Mouse (Mus musculus) adrenal gland, postnatal 14 days (tissue): ENCODE results near the gene Hoxb9. TPM values are rescaled to one million over a fixed set of nuclear protein-coding genes. Genes with fewer than 3 reads are reported as not detected.

Source experiments
- DNase-seq: peaks from one replicate; pipeline ENCODE4 v3.0.0; 2021; ENCODE audit warnings: mixed read lengths
- long read RNA-seq, 2 experiments: library from polyadenylated mRNA; stranded (forward); transcript quantifications; one replicate each; pipeline ENCODE4 v2.0.0; 2021
- total RNA-seq: library from RNA; stranded (reverse); gene quantifications from 2 replicates; pipeline ENCODE4 v1.2.3, GENCODE M21; 2021

The Hoxb9 gene
- total RNA-seq: 99.3 and 156 TPM in 2 replicates
- long read RNA-seq, experiment 1, partial matches to known transcripts: 0 of 3 reads
- long read RNA-seq, experiment 1, other reads (novel, unspliced or antisense): 2 of 3 reads
- long read RNA-seq, experiment 2, partial matches to known transcripts: 1 of 3 reads
- long read RNA-seq, experiment 2, other reads (novel, unspliced or antisense): 1 of 3 reads

DNA sequence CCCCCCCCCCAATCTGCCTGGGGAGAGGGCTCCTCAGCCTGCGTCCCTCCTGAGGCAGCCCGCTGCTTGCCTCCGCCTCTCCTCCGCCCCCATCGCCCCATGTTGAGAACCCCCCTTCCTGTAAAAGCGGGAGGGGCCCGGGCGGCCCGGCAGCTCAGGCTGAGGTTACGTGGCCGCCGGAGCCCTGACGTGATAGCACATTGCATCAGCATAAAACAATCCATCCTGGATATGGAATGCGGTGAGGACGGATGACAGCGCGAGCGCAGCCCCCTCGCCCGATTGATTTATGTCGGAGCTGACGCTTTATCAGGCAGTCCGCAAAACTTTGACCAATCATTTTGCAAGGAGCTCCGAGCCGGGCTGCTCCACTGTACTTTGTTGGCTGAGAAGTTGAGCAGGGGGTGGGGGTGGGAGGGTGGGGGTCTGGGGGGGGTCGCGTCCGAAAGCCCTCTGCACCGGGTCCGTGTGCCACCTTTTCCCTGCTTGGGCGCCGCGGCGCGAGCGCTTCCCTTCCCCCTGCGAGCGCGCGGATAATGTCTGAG lies at the start of gene Hoxb9:
Gene Hoxb9, plus strand, starts transcription at position 462 of the 545 bp plus-strand sequence.
- peak; percentile 95 for DNase-seq

DNA sequence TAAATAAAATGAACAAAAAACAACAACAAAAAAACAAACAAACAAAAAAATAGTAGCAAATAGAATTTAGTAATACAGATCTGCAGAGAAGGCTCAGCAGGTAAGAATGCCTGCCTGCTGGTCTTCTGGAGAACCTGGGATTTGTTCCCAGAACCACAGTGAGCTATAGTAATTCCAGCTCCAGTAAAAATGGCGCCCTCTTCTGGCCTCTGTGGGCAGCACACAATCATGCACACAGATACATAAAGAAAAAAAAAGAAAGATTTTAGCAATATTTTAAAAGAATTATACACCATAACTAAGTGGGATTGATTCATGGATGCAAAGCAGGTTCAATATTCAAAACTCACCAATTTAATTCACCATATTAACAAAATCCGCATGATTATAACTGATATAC lies 47.4 kb upstream of the Hoxb9 start:
- DNase-seq: no peak

DNA sequence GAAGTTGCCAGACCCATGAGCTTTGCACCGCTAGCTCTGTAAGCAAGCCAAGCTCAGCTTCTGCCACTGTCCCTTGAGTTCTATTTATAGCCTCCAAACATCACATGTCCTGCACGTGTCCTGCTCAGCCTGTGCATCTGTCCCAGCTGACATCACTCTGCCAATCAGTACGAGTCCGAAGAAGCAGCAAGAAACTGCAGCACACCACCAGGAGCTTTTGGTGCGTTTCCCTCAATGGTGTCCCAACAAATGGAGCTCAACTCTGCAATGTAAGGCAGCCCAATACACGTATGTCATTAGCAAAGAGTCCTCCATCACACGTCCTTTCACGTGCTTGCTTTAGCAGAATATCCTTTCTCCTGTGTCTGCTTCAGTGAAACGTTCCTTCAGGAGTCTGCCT lies 43.6 kb upstream of the Hoxb9 start:
- no peak for DNase-seq

DNA sequence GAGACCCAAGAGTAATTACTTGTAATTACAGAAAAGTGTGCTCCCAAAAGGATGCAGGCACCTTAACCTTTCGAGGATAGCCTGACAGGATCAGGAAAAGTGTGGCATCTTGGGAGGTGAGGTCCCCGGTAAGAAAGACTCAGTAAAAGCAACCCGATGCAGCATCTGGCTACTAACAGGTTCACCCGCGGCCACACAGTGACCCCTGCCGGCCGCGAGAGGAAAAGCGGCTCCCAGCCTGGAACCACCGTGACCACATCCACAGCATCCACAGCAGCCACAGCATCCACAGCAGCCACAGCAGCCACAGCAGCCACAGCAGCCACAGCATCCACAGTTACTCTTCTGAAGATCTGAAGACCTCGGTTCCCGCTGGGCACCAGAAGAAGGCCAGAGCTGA lies 36.4 kb upstream of the Hoxb9 start:
- DNase-seq: peak; percentile 73

DNA sequence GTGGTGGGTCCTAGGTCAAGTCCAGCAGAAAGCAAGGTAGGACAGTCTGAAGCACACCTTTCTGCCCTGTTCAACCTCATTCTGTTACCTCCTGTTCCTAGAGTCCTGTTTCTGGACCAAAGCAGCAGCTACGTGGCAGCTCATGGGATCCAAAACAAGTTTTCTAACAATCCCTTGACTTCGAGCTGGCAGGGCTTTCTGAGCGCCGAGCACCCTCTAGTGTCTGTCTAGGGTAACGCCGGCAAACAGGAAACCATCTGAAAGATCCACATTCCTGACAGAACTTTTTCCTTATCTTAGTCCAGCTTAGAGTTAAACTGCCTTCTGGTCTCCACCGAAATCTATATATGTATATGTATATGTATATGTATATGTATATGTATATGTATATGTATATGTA lies 31.0 kb upstream of the Hoxb9 start:
- peak; percentile 73 for DNase-seq

DNA sequence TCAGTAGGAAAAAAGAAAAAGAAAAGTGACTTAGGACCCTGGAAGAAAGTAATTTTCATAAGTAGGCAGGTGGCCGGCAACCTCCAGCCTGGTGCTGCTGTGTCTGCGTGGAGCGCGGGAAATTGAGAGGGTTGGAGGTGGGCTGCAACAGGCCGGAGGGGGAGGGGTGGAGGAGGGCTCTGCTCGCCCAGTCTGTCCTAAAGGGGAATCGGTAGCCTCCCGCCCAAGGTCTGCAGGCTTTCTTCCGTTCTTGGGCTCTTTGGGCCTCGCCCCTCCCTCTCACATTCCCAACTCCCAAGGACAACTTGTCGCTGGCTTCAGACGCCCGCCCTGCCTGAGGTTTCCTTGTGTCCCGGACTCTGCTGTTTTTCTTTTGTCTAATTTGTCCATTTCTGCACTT lies 20.4 kb upstream of the Hoxb9 start:
- DNase-seq: peak; percentile 83

- peak; percentile 68 for DNase-seq
Observed at GRCm38 (mm10) chr11:96251480-96252031, 19.7 kb upstream of the Hoxb9 start.

DNA sequence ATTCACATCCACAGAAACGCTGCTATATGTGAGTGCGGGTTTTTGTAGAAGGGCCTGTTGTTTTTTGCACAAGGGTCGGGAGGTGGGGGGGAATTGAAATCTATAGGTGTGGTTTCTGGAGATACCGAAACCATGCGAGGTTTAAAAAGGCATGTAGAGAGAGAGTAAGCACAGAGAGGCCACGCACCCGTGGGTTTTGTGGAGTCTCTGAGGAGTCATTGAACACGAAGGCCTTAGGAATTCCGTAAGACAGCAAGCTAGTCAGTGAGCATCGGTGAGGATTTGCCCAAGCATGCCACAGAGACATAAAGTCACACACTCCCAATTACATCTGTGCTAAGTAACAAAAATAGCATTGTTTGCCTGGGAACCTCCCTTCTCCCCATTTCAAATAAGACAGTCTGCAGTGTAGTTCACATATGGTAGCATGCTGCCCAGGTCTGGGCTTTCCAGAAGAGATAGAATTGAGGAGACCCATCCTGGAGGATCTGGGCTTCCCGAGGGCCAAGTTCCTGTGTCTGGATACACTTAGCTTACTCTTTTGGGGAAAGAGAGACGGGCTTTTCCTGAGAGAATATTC lies 18.6 kb upstream of the Hoxb9 start:
- DNase-seq: no peak

GRCm38 (mm10) chr11:96254221-96254620 lies 17.0 kb upstream of the Hoxb9 start:
- DNase-seq: peak; percentile 48

- DNase-seq: peak; percentile 34
Observed at GRCm38 (mm10) chr11:96255111-96255995, 15.9 kb upstream of the Hoxb9 start.

DNA sequence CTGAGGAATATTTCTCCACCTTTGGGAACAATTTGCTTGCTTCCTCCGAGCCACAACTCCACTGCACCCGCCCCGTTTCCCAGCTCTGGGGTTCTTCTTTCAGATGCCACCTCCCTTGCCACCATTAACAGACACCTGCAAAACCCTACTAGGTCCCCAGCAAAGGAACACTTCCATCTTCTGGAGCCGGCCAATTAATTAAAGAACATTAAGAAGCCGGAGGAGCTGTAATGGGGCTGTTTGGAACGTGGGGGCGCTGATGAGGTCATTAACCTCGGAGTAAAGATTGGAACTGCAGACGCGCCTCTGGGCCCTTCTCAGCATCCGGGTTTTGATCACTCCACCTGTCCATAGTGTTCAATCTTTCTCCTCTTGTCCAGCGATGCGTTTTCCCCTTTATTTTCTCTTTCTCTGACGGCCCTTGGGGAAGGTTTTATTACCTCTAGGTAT lies 15.2 kb upstream of the Hoxb9 start:
- DNase-seq: peak; percentile 46

DNA sequence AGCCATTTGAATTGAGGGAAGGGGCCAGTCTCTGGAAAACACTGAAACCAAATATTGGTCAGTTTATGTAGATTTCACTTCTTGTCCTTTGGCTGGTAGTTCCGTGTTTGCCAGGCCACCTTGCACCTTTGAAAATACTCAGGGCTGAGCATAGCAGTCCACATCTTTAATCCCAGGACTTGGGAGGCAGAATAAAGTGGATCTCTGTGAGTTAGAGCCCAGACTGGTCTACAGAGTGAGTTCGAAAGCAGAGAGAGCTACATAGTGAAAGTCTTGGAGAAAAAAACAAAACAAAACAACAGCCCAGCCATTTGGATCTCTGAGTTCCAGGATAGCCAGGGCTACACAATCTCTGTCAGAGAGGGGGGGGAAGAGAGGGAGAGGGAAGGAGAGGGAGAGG lies 14.1 kb upstream of the Hoxb9 start:
- DNase-seq: no peak

DNA sequence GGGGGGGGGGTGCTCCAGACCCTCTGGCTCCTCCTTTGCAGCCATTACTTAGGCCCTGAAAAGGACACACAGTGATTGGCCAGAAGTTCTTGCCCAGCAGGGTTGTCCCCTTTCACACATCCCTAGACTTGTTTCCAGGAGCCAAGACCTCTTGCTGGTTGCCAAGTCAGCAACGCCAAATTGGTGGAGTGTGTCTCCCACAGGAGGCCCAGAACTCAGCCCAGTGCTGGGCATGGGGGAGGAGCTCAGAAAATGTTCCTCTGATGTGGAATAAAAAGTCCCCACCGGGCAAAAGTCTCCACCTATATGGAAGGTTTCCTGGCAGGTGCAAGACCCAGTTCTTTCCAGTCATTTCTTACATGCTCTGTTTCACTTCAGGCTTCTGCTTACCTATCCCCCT lies 12.2 kb upstream of the Hoxb9 start:
- peak; percentile 52 for DNase-seq

GRCm38 (mm10) chr11:96259511-96259910 lies 11.7 kb upstream of the Hoxb9 start:
- no peak for DNase-seq

- peak; percentile 88 for DNase-seq
Observed at GRCm38 (mm10) chr11:96260310-96260970, 10.8 kb upstream of the Hoxb9 start.

GRCm38 (mm10) chr11:96261323-96261890 lies 9.8 kb upstream of the Hoxb9 start:
- peak; percentile 94 for DNase-seq

- DNase-seq: peak; percentile 69
Observed at GRCm38 (mm10) chr11:96262262-96262830, 8.9 kb upstream of the Hoxb9 start.

- peak; percentile 59 for DNase-seq
Observed at GRCm38 (mm10) chr11:96263636-96264389, 7.4 kb upstream of the Hoxb9 start.

DNA sequence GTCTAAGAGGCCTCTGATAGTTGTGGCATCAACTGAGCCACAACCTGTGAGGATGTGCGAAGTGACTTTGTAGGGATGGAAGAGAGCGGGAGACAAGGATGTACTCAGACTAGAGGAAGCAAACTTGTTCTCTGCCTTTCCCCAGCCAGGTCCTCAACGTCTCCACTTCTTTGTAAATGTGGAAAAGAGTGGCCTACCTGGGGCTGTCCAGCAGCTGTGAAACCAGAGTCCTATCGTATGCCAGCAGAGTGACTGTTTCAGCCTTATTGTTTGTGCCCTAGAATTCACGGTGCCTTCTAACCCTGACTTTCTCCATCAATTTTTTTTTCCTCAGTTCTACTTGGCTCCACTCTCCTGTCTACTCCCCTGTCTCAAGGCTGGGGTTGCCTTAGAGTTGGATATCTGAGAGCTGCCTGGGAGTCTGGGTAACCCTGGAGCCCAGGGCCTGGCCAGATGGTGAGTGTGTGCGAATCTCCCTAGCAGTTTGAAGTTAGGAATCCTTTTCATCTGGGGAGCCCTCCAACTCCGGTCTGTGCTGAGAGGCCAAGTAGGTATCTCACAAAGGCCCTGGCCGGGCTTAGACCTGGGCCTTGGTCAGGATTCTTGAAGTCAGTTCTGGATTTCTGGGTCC lies 6.8 kb upstream of the Hoxb9 start:
- DNase-seq: no peak

- DNase-seq: peak; percentile 88
Observed at GRCm38 (mm10) chr11:96265954-96266353, 5.3 kb upstream of the Hoxb9 start.
